Mouse (Mus musculus) megakaryocyte progenitor cell, adult 5-6 weeks (primary cell): Measurements from ENCODE around the gene Gm48552. TPM values are rescaled to one million over a fixed set of nuclear protein-coding genes. Genes with fewer than 3 reads are reported as not detected.

ENCODE experiments used
- ATAC-seq: replicated peaks from 2 replicates; pipeline ENCODE4 v1.8.0; 2016; ENCODE audit warnings: mild to moderate bottlenecking, moderate TSS enrichment, inconsistent platforms; ENCODE audit not compliant: poor library complexity
- total RNA-seq, 2 experiments: library from RNA; stranded (forward) in 1 of 2; stranded (reverse) in 1 of 2; fragments of 157-497, 149-512 nt in 1 of 2; fragments of 200-1000 nt in 1 of 2; gene quantifications; 2 replicates each; pipeline versions ENCODE4 v1.2.3 to v1.2.4; 2015 to 2017

Gene Gm48552
- total RNA-seq, 2 experiments from 2014 or later: 0.46 TPM; not detected in 1

GRCm38 (mm10) chr10:81360721-81361120, 28.1 kb upstream of the Gm48552 start:
- ATAC-seq: no peak

GRCm38 (mm10) chr10:81362336-81362949, 26.4 kb upstream of the Gm48552 start:
- peak; percentile 51 for ATAC-seq

- no peak for ATAC-seq
These were observed 25.1 kb upstream of the Gm48552 start for GRCm38 (mm10) chr10:81363436-81364346.

- ATAC-seq: no peak
These were observed 24.1 kb upstream of the Gm48552 start for GRCm38 (mm10) chr10:81364666-81365065.

GRCm38 (mm10) chr10:81365073-81365472, 23.7 kb upstream of the Gm48552 start:
- no peak for ATAC-seq

GRCm38 (mm10) chr10:81365672-81366476, 22.9 kb upstream of the Gm48552 start, which contains the start of gene 4930404N11Rik:
Gene 4930404N11Rik (minus strand): TSS chr10:81365816.
- peak; percentile 9 for ATAC-seq

- no peak for ATAC-seq
These were observed 22.2 kb upstream of the Gm48552 start for GRCm38 (mm10) chr10:81366477-81367206.

- ATAC-seq: no peak
These were observed 21.7 kb upstream of the Gm48552 start for GRCm38 (mm10) chr10:81367207-81367495.

GRCm38 (mm10) chr10:81375322-81375721, 13.5 kb upstream of the Gm48552 start:
- no peak for ATAC-seq

- no peak for ATAC-seq
These were observed 12.0 kb upstream of the Gm48552 start for GRCm38 (mm10) chr10:81376561-81377361.

GRCm38 (mm10) chr10:81377362-81377664, 11.5 kb upstream of the Gm48552 start:
- ATAC-seq: no peak

GRCm38 (mm10) chr10:81377793-81378552, 10.8 kb upstream of the Gm48552 start, which contains the start of gene Fzr1:
Gene Fzr1 (minus strand): TSS chr10:81378516.
- ATAC-seq: no peak

- peak; percentile 81 for ATAC-seq
These were observed 10.1 kb upstream of the Gm48552 start for GRCm38 (mm10) chr10:81378553-81379182.

- no peak for ATAC-seq
These were observed 9.6 kb upstream of the Gm48552 start for GRCm38 (mm10) chr10:81379183-81379553.

- ATAC-seq: no peak
These were observed 8.9 kb upstream of the Gm48552 start for GRCm38 (mm10) chr10:81379809-81380378.

- ATAC-seq: peak; percentile 52
These were observed 6.8 kb upstream of the Gm48552 start for GRCm38 (mm10) chr10:81382039-81382438.

GRCm38 (mm10) chr10:81383802-81384604, 4.8 kb upstream of the Gm48552 start, which contains the start of the genes Dohh and Gm48551:
Gene Dohh (plus strand): TSS chr10:81384428.
Gene Gm48551 (plus strand): TSS chr10:81384466.
- peak; percentile 75 for ATAC-seq

GRCm38 (mm10) chr10:81384605-81384982, 4.2 kb upstream of the Gm48552 start:
- peak; percentile 3; the same call in 1 of the 2 replicates for ATAC-seq
